Mouse (Mus musculus): ENCODE results near the gene Pls1.

GRCm38 (mm10) chr9:95815015-95815673, 30.0 kb downstream of the Pls1 start:
- TF ChIP-seq FLI1 (IDR thresholded peaks at IDR 0.05; ENCODE audit: low read length) (no peak), GATA1 (IDR thresholded peaks at IDR 0.05; ENCODE audit: borderline replicate concordance, low read length) (no peak)
